Mouse (Mus musculus): ENCODE measurements around the gene Bahd1. TPM values are rescaled to one million over a fixed set of nuclear protein-coding genes. Genes with fewer than 3 reads are reported as not detected.

Bahd1 gene
- polyA plus RNA-seq (2015; fragmentation: Nextera tagmentation; extraction: Ambion mirVana): 5.7 and 6.4 TPM in 2 replicates

- no peak for ATAC-seq (ENCODE audit: insufficient number of reproducible peaks, low FRiP score, low TSS enrichment, low read depth)
- H3K9ac ChIP-seq: peak within 1 kb of the TSS; percentile 23; the same call in 1 of the 2 replicates
- WGBS: 3% methylated on average over 32 of the region's 32 CpGs
- no peaks in the 10 kb centered on the region for H3K36me3 ChIP-seq
- H3K4me1 ChIP-seq: peaks cover 57% of the 10 kb centered on the region
- peak within 1 kb of the TSS; percentile 98 for H3K4me2 ChIP-seq
- no peak within 1 kb of the TSS for H3K27ac ChIP-seq
- H3K4me3 ChIP-seq: peak within 1 kb of the TSS; percentile 91
- H3K27me3 ChIP-seq: peaks cover 67% of the 10 kb centered on the region
- H3K9me3 ChIP-seq: no peaks in the 10 kb centered on the region
These were observed at the start of gene Bahd1 for GRCm38 (mm10) chr2:118899981-118900825. TSS of gene Bahd1 (plus strand) at chr2:118900377.

- Histone ChIP-seq H3K4me2 (no peak overlapping the region), H3K9ac (no peak overlapping the region), H3K9me3 (no peaks in the 10 kb centered on the region), H3K36me3 (no peaks in the 10 kb centered on the region), H3K4me1 (no peaks in the 10 kb centered on the region), H3K27ac (no peak overlapping the region), H3K27me3 (no peaks in the 10 kb centered on the region), H3K4me3 (no peak overlapping the region)
- ATAC-seq (ENCODE audit: insufficient number of reproducible peaks, low FRiP score, low TSS enrichment, low read depth): no peak
- 9% methylated on average over 3 of the region's 3 CpGs for WGBS
These were observed 48.4 kb upstream of the Bahd1 start for GRCm38 (mm10) chr2:118851756-118852155.

DNA sequence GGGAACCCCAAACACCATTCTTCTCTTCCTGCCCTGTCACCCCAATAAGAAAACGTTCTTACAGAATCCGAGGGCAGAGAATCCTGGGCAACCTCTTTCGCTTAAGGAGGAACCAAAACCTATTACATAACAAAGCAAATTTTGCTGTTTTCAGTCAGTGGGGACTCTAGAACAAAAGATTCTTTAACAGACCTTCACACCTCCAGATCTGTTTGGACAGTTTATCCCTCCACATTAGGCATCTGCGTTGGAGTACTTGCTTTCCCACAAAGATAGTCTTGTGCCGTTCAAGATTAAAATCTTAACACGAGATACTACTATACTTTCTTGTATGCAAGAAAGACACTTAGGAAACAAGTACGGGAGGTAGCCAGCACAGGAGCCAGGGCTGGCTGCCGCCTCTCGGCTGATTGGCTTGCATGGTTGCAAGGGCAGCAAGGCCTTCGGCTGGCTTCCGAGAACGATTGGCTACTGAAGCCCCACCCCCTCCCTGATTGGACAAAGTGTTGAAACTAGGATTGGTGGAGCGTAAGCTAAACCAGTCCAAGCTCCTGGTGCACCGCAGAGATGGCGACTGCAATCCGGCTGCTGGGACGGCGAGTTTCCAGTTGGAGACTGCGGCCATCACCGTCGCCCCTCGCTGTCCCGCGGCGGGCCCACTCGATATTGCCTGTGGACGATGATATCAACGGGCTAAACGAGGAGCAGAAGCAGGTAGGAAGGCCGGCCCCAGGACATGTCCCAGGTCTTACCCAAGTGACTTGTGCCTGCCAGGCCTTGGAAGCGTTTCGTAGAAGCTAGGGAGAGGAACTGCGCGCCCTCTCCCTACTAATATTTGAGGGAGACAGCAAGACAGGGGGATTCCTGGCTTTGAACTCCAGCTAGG lies 38.5 kb upstream of the Bahd1 start, which contains the start of gene Ivd:
Gene Ivd (plus strand): TSS at position 501 of the 886 bp plus-strand sequence.
- peak within 1 kb of the TSS; percentile 69 for H3K4me3 ChIP-seq
- peaks cover 12% of the 10 kb centered on the region for H3K4me1 ChIP-seq
- WGBS: under 1% methylated on average over 34 of the region's 34 CpGs
- peak within 1 kb of the TSS; percentile 78 for H3K27ac ChIP-seq
- ATAC-seq (ENCODE audit: insufficient number of reproducible peaks, low FRiP score, low TSS enrichment, low read depth): peak; percentile 98
- peak within 1 kb of the TSS; percentile 69 for H3K9ac ChIP-seq
- H3K9me3 ChIP-seq: no peaks in the 10 kb centered on the region
- H3K4me2 ChIP-seq: peak within 1 kb of the TSS; percentile 69
- 0 out of 2 replicates have a peak, but pooled peaks cover 12% of the 10 kb centered on the region for H3K36me3 ChIP-seq
- H3K27me3 ChIP-seq: no peaks in the 10 kb centered on the region

- Histone ChIP-seq H3K9me3 (no peaks in the 10 kb centered on the region), H3K4me3 (peak overlapping the region; percentile 69), H3K4me2 (peak overlapping the region; percentile 69), H3K27me3 (no peaks in the 10 kb centered on the region), H3K4me1 (peaks cover 12% of the 10 kb centered on the region), H3K9ac (peak overlapping the region; percentile 69), H3K36me3 (0 out of 2 replicates have a peak, but pooled peaks cover 12% of the 10 kb centered on the region), H3K27ac (no peak overlapping the region)
- 40% methylated on average over 1 of the region's 3 CpGs for WGBS
- no peak for ATAC-seq (ENCODE audit: insufficient number of reproducible peaks, low FRiP score, low TSS enrichment, low read depth)
These were observed 37.9 kb upstream of the Bahd1 start for GRCm38 (mm10) chr2:118862340-118862675.

DNA sequence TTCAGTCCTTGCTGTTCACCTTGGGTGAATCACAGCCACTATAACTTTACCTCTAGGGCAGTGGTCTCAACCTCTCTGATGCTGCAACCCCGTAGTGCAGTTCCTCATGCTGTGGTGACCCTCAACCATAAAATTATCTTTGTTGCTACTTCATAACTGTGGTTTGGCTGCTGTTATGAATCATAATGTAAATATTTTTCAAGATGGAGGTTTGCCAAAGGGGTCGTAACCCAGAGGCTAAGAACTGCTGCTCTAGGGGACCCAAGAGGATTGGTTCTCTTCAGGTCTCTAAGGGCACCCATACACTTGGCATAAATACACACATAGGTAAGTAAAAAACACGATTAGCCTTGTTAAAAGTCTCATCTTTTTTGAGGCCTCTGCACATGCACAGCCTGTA lies 29.6 kb upstream of the Bahd1 start:
- no peak for ATAC-seq (ENCODE audit: insufficient number of reproducible peaks, low FRiP score, low TSS enrichment, low read depth)
- no peaks in the 10 kb centered on the region for H3K27me3 ChIP-seq
- no peaks in the 10 kb centered on the region for H3K9me3 ChIP-seq
- H3K27ac ChIP-seq: no peak overlapping the region
- H3K9ac ChIP-seq: no peak overlapping the region
- H3K4me3 ChIP-seq: no peak overlapping the region
- H3K4me2 ChIP-seq: no peak overlapping the region
- 87% methylated on average over 3 of the region's 3 CpGs for WGBS
- H3K4me1 ChIP-seq: 0 out of 2 replicates have a peak, but pooled peaks cover 6% of the 10 kb centered on the region
- H3K36me3 ChIP-seq: peaks cover 46% of the 10 kb centered on the region

GRCm38 (mm10) chr2:118871032-118871431 lies 29.1 kb upstream of the Bahd1 start:
- no peak overlapping the region for H3K9ac ChIP-seq
- no peak overlapping the region for H3K4me3 ChIP-seq
- ATAC-seq (ENCODE audit: insufficient number of reproducible peaks, low FRiP score, low TSS enrichment, low read depth): no peak
- H3K4me2 ChIP-seq: no peak overlapping the region
- H3K9me3 ChIP-seq: no peaks in the 10 kb centered on the region
- H3K36me3 ChIP-seq: peaks cover 46% of the 10 kb centered on the region
- H3K27ac ChIP-seq: no peak overlapping the region
- no peaks in the 10 kb centered on the region for H3K27me3 ChIP-seq
- WGBS: 86% methylated on average over 1 of the region's 1 CpGs
- 0 out of 2 replicates have a peak, but pooled peaks cover 6% of the 10 kb centered on the region for H3K4me1 ChIP-seq

DNA sequence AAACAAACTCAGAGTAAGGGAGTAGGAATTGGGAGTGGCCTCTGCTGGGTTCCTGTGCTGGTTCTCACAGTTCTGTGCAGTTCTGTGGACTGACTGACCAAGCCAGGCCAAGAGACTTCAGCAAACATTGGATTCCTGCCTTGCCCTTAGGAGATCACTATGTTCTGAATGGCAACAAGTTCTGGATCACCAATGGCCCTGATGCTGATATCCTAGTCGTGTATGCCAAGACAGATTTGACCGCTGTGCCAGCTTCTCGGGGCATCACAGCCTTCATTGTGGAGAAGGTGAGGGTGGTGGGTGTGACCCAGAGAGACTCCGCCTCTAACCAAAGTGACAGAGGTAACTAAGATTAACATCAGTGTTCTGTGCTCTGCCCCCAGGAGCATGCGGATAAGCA lies 27.2 kb upstream of the Bahd1 start:
- H3K9me3 ChIP-seq: no peaks in the 10 kb centered on the region
- 91% methylated on average over 5 of the region's 5 CpGs for WGBS
- peaks cover 61% of the 10 kb centered on the region for H3K36me3 ChIP-seq
- H3K4me1 ChIP-seq: 0 out of 2 replicates have a peak, but pooled peaks cover 6% of the 10 kb centered on the region
- no peak overlapping the region for H3K4me2 ChIP-seq
- no peaks in the 10 kb centered on the region for H3K27me3 ChIP-seq
- no peak overlapping the region for H3K4me3 ChIP-seq
- ATAC-seq (ENCODE audit: insufficient number of reproducible peaks, low FRiP score, low TSS enrichment, low read depth): no peak
- H3K27ac ChIP-seq: no peak overlapping the region
- H3K9ac ChIP-seq: no peak overlapping the region

- 64% methylated on average over 6 of the region's 6 CpGs for WGBS
- no peak for ATAC-seq (ENCODE audit: insufficient number of reproducible peaks, low FRiP score, low TSS enrichment, low read depth)
- no peak overlapping the region for H3K27ac ChIP-seq
- H3K9ac ChIP-seq: no peak overlapping the region
- no peaks in the 10 kb centered on the region for H3K9me3 ChIP-seq
- no peak overlapping the region for H3K4me3 ChIP-seq
- no peaks in the 10 kb centered on the region for H3K27me3 ChIP-seq
- H3K4me2 ChIP-seq: no peak overlapping the region
- peaks cover 67% of the 10 kb centered on the region for H3K36me3 ChIP-seq
- 0 out of 2 replicates have a peak, but pooled peaks cover 6% of the 10 kb centered on the region for H3K4me1 ChIP-seq
These were observed 26.2 kb upstream of the Bahd1 start for GRCm38 (mm10) chr2:118873890-118874430.

GRCm38 (mm10) chr2:118875316-118875715 lies 24.9 kb upstream of the Bahd1 start:
- H3K36me3 ChIP-seq: peaks cover 57% of the 10 kb centered on the region
- 0 out of 2 replicates have a peak, but pooled peaks cover 6% of the 10 kb centered on the region for H3K4me1 ChIP-seq
- H3K9me3 ChIP-seq: no peaks in the 10 kb centered on the region
- H3K4me3 ChIP-seq: no peak overlapping the region
- 89% methylated on average over 8 of the region's 8 CpGs for WGBS
- ATAC-seq (ENCODE audit: insufficient number of reproducible peaks, low FRiP score, low TSS enrichment, low read depth): no peak
- H3K4me2 ChIP-seq: no peak overlapping the region
- no peak overlapping the region for H3K27ac ChIP-seq
- H3K9ac ChIP-seq: no peak overlapping the region
- H3K27me3 ChIP-seq: no peaks in the 10 kb centered on the region

DNA sequence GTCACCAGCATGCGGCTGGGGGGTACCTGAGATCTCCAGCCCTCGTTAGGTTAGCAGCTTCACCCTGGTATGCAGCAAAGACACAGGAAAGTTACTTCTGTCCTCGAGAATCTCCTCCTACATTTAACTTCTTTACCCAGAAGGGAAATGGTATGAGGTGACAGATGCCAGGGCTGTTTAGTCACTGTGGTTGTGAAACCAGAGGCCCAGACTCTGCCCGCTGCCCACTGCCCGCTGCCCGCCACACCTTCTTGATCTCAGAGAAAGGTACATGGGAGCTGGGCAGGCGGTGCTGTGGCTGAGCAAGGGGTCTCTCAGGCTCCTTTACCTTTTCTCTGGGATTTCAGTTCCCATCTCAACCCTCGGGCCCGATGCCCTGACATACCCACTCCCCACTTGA lies 23.7 kb upstream of the Bahd1 start:
- no peak overlapping the region for H3K9ac ChIP-seq
- no peak overlapping the region for H3K4me3 ChIP-seq
- no peak for ATAC-seq (ENCODE audit: insufficient number of reproducible peaks, low FRiP score, low TSS enrichment, low read depth)
- peaks cover 56% of the 10 kb centered on the region for H3K36me3 ChIP-seq
- H3K4me2 ChIP-seq: no peak overlapping the region
- 0 out of 2 replicates have a peak, but pooled peaks cover 6% of the 10 kb centered on the region for H3K4me1 ChIP-seq
- H3K27ac ChIP-seq: no peak overlapping the region
- 91% methylated on average over 9 of the region's 9 CpGs for WGBS
- H3K9me3 ChIP-seq: no peaks in the 10 kb centered on the region
- no peaks in the 10 kb centered on the region for H3K27me3 ChIP-seq

DNA sequence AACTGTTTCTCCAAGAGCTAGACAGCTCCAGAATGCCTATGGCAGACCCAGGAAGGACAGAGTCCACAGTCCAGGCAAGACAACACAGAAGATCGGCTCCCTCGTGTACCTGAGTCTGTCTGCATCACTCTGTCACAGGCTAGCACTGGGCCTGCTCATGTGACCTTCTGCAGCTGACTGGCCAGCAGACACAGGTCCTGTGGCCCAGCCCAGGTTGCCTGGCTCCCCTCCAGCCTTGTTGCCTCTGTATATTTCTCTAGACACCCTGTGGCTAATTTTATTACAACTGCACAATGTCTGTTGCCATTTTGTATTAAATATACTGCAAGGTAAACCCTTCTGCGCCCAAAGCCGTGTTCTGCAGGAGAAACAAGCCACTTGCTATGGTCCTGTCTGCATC lies 19.2 kb upstream of the Bahd1 start:
- Histone ChIP-seq H3K36me3 (peaks cover 31% of the 10 kb centered on the region), H3K27ac (no peak overlapping the region), H3K27me3 (peaks cover 13% of the 10 kb centered on the region; the same call in 1 of the 2 replicates), H3K4me1 (peaks cover 5% of the 10 kb centered on the region), H3K9me3 (no peaks in the 10 kb centered on the region), H3K4me3 (no peak overlapping the region), H3K9ac (no peak overlapping the region), H3K4me2 (no peak overlapping the region)
- WGBS: 83% methylated on average over 4 of the region's 4 CpGs
- ATAC-seq (ENCODE audit: insufficient number of reproducible peaks, low FRiP score, low TSS enrichment, low read depth): no peak

Measured in limb, embryonic 15.5 days (tissue).